Mouse (Mus musculus) thymus, postnatal 0 days (tissue): ENCODE data around the gene Magi3. TPM values are rescaled to one million over a fixed set of nuclear protein-coding genes. Genes with fewer than 3 reads are reported as not detected.

Experiments
- DNase-seq: peaks from one replicate; pipeline ENCODE4 v3.0.0-alpha.2; 2015; ENCODE audit warnings: low spot score
- polyA plus RNA-seq: library from polyadenylated mRNA; unstranded; fragments of >200 nt; fragmentation: Nextera tagmentation; extraction: Ambion mirVana; gene quantifications from 2 replicates; pipeline ENCODE4 v1.2.1, GENCODE M21; 2015

The Magi3 gene
- polyA plus RNA-seq, 1 experiment from 2014 or later = 5.2 TPM

DNA sequence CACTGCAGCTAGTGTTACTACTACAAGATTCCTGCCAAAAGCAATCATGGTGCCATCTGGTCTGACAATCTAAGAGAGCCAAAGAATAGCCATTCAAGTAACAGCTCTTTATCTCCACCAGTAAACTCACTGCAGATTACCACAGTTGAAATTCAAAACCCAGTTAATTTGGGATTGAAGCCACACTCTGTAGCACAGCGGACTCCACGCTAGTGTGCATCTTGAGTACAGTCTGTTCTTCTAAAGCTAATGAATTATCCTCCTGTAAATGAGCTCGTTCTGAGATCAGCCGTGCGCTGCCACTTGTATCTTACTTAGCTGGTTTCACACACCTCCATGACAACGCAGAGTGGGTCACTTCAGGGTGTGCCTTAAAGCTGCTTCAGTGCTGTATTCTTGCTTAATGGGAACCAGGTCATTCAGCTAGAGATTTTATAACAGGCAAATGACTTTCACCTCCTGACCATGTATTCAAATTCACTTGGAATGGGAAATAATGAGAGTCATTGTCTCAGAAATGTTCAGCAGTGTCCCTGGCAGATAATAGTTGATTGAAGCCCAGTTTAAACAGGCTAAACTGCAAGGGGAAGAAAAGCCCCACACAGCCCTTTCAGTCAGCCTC is 161.1 kb downstream of the Magi3 start:
- DNase-seq = no peak

DNA sequence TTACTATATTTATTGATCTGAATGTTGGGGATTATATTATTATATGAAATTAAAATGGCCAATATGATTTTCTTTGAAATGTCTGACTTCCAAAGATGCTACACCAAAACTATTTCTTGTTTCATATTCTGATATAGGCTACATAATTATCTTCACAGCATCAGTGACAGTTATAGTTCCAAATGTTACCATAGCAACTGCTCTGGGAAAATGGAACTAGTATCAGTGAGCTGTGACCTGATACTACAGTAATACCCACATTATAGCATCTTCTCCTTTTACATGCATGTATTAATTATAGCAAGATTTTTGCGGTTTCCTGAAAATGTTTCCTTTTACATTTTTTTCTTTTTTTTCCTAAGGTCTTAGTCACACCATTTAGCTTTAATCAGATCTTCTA is 187.4 kb downstream of the Magi3 start:
- no peak for DNase-seq

DNA sequence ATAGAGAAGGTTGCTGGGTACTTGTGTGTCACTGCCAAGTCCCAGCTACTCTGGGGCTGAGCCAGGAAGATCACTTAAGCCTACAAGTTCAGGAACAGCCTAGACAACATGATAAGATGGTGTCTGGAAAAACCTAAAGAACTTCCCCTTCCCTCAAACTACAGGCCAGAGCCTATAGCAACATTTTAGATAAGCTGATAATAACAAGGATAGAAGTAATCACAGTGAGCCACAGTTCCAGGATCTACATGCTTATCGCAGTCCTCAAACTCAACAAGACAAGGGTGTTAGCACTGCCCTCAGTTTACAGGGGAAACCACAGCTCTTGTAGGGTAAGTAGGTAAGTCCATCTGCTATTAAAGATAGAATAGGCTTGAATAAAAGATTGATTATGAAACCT is 188.1 kb downstream of the Magi3 start:
- DNase-seq = no peak

GRCm38 (mm10) chr3:104026938-104027337 is 193.2 kb downstream of the Magi3 start:
- DNase-seq = no peak

GRCm38 (mm10) chr3:104020101-104020500 is 200.1 kb downstream of the Magi3 start:
- no peak for DNase-seq

DNA sequence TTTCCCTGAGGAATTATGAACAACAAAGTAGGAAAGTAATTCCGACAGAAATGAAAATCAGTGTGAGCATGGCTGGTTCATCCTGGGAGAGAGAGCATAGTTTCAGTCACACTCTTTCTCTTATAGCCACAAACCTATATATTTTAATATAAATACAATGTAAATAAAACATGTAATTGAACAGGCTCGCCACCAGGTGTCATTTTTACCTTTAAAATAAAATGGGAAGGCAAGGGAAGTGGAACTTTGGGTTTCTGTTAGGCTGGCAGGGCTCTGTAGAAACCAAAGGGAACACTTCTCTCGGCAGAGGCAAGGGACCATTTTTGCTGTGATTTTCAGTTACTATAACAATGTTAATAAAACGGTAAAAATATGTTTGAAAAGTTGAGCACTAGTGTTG is 200.7 kb downstream of the Magi3 start:
- DNase-seq = peak; percentile 32

GRCm38 (mm10) chr3:104017931-104018330 is 202.2 kb downstream of the Magi3 start:
- no peak for DNase-seq

DNA sequence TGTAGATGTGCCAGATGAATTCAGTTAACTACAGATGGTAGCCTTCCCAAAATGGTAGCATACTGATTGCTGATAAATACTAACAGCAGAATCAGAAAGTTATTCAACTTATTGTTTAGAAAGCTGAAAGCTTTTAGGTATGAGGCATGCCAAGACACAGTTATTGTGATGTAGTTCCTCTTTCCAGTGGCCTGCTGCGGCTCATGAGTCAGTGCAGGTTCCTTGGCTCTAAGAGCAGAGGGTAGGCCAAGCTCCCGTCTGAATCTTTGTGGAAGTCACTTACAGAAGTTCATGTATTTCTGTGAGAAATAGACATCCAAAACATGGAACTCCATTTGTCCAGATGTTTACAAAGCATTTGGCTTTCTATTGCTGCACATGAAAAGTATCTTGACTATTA is 208.2 kb downstream of the Magi3 start:
- no peak for DNase-seq

DNA sequence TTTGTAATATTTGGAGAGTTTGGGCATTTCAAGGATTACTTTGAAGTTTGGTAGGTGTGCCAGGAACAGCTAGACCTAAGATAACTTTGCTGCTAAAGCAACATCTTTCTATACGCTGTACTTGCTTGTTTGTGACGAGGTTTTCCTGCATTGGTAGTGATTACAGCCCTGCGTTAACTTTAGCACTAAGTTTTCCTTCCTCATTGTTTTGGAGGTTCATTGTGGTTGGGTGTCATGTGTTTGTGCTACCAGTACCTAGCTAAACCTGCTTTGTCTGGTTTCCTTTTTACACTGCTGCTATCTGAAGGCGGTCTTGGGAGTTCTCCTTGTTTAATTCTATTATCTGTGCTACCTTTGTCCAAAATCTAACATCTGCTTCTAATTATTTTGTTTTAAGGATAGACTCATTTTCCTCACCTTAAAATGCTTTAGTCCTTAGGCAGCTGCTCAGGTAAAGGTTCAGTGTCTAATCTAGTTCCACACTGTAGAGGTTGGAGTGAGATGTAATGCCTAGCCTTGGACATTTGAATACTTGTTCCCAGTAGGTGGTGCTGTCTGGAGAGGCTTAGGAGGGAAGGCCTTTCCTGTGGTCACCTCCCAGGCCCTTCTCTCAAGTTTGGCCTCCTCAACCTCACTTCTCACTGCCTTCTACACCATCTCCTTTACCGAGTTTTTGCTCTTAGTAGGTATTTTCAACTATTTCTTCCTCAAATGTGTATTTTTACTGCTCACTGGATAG is 210.1 kb downstream of the Magi3 start:
- DNase-seq = no peak

- no peak for DNase-seq
Measured at GRCm38 (mm10) chr3:104007479-104007878, 212.7 kb downstream of the Magi3 start.

DNA sequence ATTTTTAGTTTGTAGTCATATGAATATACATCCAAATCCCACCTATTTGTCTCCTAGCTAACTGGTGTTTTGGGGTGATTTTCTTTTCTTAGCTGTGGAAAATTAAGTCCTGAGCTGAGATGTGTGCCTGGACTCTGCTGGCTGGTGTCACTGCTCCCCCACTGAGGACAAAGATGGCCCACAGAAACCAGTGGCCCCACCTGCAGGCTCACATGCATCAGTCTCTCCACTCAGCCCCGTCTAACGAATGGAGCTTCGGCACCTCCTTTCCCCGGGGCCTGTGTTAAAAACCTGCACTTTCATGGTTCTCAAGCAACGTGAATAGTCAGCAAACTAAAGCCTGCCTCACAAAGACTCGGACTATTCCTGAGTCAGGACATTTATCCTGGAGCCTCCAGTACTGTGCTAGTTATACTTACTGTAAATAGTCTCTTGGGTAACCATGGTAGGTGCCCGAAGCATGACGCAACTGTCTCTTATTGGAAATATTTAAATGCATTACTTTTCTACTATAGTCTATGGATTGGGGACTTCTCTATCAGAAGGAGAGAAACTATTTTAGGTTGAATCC is 213.2 kb downstream of the Magi3 start:
- DNase-seq = no peak

GRCm38 (mm10) chr3:103998724-103999123 is 221.4 kb downstream of the Magi3 start:
- DNase-seq = no peak

GRCm38 (mm10) chr3:103991271-103991670 is 228.9 kb downstream of the Magi3 start:
- DNase-seq = no peak

GRCm38 (mm10) chr3:103989352-103989751 is 230.8 kb downstream of the Magi3 start:
- no peak for DNase-seq

- DNase-seq = no peak
Measured at GRCm38 (mm10) chr3:103987831-103988432, 232.2 kb downstream of the Magi3 start.

DNA sequence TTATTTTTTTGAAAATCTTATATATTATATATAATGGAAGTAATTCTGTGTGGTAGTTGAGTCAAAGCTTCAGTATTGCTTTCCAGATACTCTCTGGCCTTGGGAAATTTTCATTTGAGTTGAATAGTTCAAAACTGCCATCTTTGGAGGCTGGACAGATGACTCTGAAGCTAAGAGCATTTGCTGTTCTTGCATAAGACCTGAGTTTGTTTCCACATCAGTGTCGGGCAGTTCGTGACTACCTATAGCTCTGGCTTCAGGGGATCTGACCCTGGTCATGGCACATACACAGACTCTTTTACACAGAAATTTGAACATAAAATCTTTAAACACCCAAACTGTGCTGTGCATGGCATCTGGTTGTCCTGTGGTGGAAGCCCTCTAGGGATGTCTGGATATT is 235.0 kb downstream of the Magi3 start:
- no peak for DNase-seq

DNA sequence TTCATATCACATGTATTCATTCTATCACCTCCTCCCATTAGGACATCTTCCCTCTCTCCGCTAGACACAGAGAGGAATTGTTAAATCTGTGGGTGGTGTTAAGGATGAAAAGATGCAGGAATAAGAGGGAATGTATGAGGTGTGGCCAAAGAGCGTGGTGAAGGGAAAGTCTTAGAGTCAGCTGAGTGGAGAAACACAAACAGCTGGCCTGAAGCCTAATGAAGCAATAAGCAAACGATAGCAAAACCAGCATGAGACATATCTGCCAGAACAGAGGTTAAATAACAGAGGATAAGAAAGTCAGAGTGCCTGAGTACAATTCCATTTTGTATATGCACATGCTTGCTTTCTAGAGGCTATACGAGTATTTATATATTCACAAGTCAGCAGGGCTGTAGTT is 235.6 kb downstream of the Magi3 start:
- no peak for DNase-seq

DNA sequence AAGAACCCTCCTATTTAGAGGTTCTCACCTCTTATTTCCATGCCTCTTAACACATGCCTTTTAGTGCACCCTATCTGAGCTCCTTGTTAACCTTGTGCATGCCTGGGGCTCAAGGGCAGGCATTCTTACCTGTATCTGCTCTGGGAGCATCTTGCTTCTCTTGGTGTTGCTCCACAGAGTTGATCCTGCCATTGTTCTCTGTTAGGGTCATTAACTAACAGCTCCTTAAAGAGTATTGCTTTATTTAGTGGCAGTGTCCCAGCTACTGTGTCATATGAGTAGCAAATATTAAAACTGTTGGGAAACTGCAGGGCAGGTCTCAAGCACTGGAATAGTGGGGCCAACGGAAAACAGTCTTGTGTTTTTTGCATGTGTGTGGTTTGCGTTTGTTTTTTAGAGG is 249.0 kb downstream of the Magi3 start:
- no peak for DNase-seq

DNA sequence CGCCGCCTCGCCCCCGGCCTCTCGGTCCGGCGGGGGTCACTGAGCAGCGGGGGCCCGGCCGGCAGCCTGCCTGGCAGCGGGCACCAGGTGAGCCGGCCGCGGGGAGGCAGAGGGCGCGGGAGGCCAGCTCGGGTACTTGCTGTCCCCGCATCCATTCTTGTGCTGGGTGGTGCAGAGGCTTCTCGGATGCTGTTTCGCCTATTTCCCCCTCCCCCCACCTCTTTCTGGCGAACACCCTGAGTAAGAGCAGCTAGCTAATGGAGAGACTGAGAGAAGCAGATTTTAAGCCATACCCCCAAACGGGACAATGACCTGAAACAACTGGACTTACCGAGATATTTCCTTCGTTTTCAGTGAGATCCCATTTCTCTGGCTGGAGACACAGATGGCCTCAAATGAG is 251.5 kb downstream of the Magi3 start:
- DNase-seq = peak; percentile 45

- DNase-seq = peak; percentile 86
Measured at GRCm38 (mm10) chr3:103967861-103968691, 252.1 kb downstream of the Magi3 start, which contains the start of gene Phtf1. TSS of gene Phtf1 (plus strand) at chr3:103968110.

DNA sequence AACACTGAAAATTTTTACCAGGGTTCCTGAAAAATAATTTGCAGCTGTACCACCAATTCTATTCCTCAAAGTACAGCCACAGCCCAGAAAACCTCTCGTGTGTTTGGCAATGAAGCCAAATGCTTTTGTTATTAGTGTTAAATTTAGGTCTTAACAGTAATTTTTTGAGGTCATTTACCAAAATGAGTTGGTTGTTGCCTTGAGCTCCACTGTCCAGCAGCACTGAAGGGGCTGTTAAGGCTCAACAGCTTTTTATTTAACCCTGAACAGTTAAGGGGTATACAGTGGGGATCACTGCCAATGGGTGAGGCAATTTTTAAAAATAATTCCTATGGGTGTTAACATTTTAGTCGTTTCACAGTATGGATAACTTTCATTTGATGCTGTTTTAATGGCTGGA is 252.9 kb downstream of the Magi3 start:
- DNase-seq = no peak
